In genomic region chr5:24638131-24638530, GRCm38 (mm10) we compare ENCODE assay signal across 20 mouse cellular contexts. TPM values are rescaled to one million over a fixed set of nuclear protein-coding genes. Genes with fewer than 3 reads are reported as not detected.
DNase-seq lines count a peak whose midpoint lies in the region; ATAC-seq lines count a peak whose summit lies in the region.
"Had no signal": no experiment of that assay in that cellular context is flagged by ENCODE, and none has a peak within 500 bp of the region (broad histone marks: within the 10 kb centered on the region; RNA-seq: fewer than 3 reads in every experiment).

No protein-coding gene starts in this region.

- H3K27ac ChIP-seq in midbrain, embryonic 11.5 days (ENCODE audit: low read depth, low read length) = no peak overlapping the region
- H3K27ac ChIP-seq in midbrain, embryonic 10.5 days (replicated peaks) = no peak overlapping the region
- H3K27ac ChIP-seq: embryonic facial prominence, embryonic 10.5 days; embryonic facial prominence, embryonic 12.5 days; forebrain, embryonic 12.5 days had no signal

- WGBS in midbrain, embryonic 11.5 days = 66% methylated on average over 6 of the region's 6 CpGs
- WGBS in midbrain, embryonic 10.5 days = 67% methylated on average over 6 of the region's 6 CpGs

- peaks cover 3% of the 10 kb centered on the region; the same call in 1 of the 2 replicates for H3K4me1 ChIP-seq in midbrain, embryonic 11.5 days (ENCODE audit: control insufficient read depth, insufficient read depth, low read length)
- H3K4me1 ChIP-seq in midbrain, embryonic 10.5 days = peaks cover 19% of the 10 kb centered on the region
- H3K4me1 ChIP-seq: embryonic facial prominence, embryonic 12.5 days had no signal

- no peak overlapping the region for H3K4me3 ChIP-seq in midbrain, embryonic 11.5 days (ENCODE audit: low read depth, low read length)
- no peak overlapping the region for H3K4me3 ChIP-seq in midbrain, embryonic 10.5 days
- H3K4me3 ChIP-seq: embryonic facial prominence, embryonic 10.5 days; embryonic facial prominence, embryonic 12.5 days; forebrain, embryonic 12.5 days; forebrain, embryonic 15.5 days had no signal

- H3K4me2 ChIP-seq in midbrain, embryonic 11.5 days = no peak overlapping the region
- H3K4me2 ChIP-seq: embryonic facial prominence, embryonic 12.5 days; forebrain, embryonic 12.5 days; forebrain, embryonic 15.5 days had no signal

- peak; percentile 72 for DNase-seq in midbrain, embryonic 11.5 days (ENCODE audit: low spot score, missing footprints)
- no peak for DNase-seq in midbrain, embryonic 10.5 days (ENCODE audit: low spot score)
- DNase-seq in R1 (ENCODE audit: low read depth, low spot score) = peak; percentile 36
- DNase-seq in frontal cortex, postnatal 10 days (ENCODE audit: low spot score in 2 of 2) = no peak
- no peak for DNase-seq in embryo, embryonic 10.5 days (ENCODE audit: low spot score)
- DNase-seq: adrenal gland, adult 8-10 months; adrenal gland, postnatal 14 days; adrenal gland, postnatal 36 days; cerebellum, adult 11-12 months; cerebellum, adult 2 months; cerebellum, adult 9-10 months; cerebellum, postnatal 14 days; cerebellum, postnatal 36 days; forebrain, postnatal 0 days had no signal

- H3K36me3 ChIP-seq in midbrain, embryonic 11.5 days (ENCODE audit: control insufficient read depth, insufficient read depth, low read length) = no peaks in the 10 kb centered on the region
- H3K36me3 ChIP-seq in midbrain, embryonic 10.5 days = no peaks in the 10 kb centered on the region
- H3K36me3 ChIP-seq: embryonic facial prominence, embryonic 10.5 days; embryonic facial prominence, embryonic 12.5 days; forebrain, embryonic 12.5 days; forebrain, embryonic 15.5 days had no signal

- ATAC-seq in midbrain, embryonic 11.5 days (ENCODE audit: low FRiP score) = no peak
- ATAC-seq: activated CD4-positive, CD25-positive, alpha-beta regulatory T cell, adult 4 months; forebrain, embryonic 15.5 days; Patski had no signal

- no peak overlapping the region for H3K9ac ChIP-seq in midbrain, embryonic 11.5 days (ENCODE audit: low read length)
- H3K9ac ChIP-seq: embryonic facial prominence, embryonic 12.5 days; forebrain, embryonic 12.5 days; forebrain, embryonic 15.5 days; forebrain, postnatal 0 days had no signal

- no peaks in the 10 kb centered on the region for H3K9me3 ChIP-seq in midbrain, embryonic 11.5 days (ENCODE audit: control insufficient read depth, low read length)
- H3K9me3 ChIP-seq in midbrain, embryonic 10.5 days (replicated peaks) = no peaks in the 10 kb centered on the region
- H3K9me3 ChIP-seq: embryonic facial prominence, embryonic 10.5 days; embryonic facial prominence, embryonic 12.5 days; forebrain, embryonic 12.5 days; forebrain, embryonic 15.5 days had no signal

- no peaks in the 10 kb centered on the region for H3K27me3 ChIP-seq in midbrain, embryonic 11.5 days (ENCODE audit: control insufficient read depth, insufficient read depth, low read length)
- H3K27me3 ChIP-seq in midbrain, embryonic 10.5 days (ENCODE audit: low read depth, poor library complexity, severe bottlenecking) = no peaks in the 10 kb centered on the region
- H3K27me3 ChIP-seq: embryonic facial prominence, embryonic 12.5 days; forebrain, embryonic 15.5 days; Patski had no signal

RNA-seq across cellular contexts. Expression of gene Smarcd3, which starts 13.9 kb away (rescaled TPM):
- 56.8 and 60.2 TPM in 2 replicates for polyA plus RNA-seq in midbrain, embryonic 11.5 days (2014; fragmentation: Nextera tagmentation; extraction: Ambion mirVana)
- polyA plus RNA-seq in midbrain, embryonic 10.5 days (2016; fragmentation: Nextera tagmentation; extraction: Ambion mirVana) = 32.4 and 44.8 TPM in 2 replicates

RNA-seq across cellular contexts. Expression of gene Nub1, which starts 47.2 kb away (rescaled TPM):
- 36.8 and 38.8 TPM in 2 replicates for polyA plus RNA-seq in midbrain, embryonic 11.5 days (2014; fragmentation: Nextera tagmentation; extraction: Ambion mirVana)
- polyA plus RNA-seq in midbrain, embryonic 10.5 days (2016; fragmentation: Nextera tagmentation; extraction: Ambion mirVana) = 27.2 and 29.3 TPM in 2 replicates

RNA-seq across cellular contexts. Expression of gene Chpf2, which starts 51.6 kb away (rescaled TPM):
- 7.2 and 9.6 TPM in 2 replicates for polyA plus RNA-seq in midbrain, embryonic 11.5 days (2014; fragmentation: Nextera tagmentation; extraction: Ambion mirVana)
- 14.8 and 19.7 TPM in 2 replicates for polyA plus RNA-seq in midbrain, embryonic 10.5 days (2016; fragmentation: Nextera tagmentation; extraction: Ambion mirVana)

Comparison
In these comparisons a context has a peak if more than half of its experiments do, and no peak if none do; other contexts are left out.
1. DNase-seq: peak in midbrain, embryonic 11.5 days (single experiment) and R1 (single experiment); none in midbrain, embryonic 10.5 days (single experiment), frontal cortex, postnatal 10 days (0 of 2) and embryo, embryonic 10.5 days (single experiment).